In the genomic region with DNA sequence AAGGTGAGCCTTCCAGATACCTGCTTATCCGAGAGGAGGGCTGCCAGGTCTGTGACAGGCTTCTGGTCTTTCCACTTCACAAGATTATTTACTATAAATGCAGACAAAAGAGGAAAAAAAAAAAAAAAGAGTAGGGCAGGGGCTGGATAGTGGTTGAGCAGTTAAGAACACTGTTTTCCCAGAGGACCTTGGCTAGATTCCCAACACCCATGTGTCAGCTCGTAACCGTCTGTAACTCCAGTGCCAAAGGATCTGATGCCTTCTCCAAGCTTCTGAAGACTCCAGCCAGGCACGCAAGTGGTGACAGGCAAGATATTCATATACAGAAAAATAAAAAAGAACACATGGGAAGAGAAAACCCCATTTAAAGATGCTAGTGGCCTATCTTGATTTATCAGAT, we compare ENCODE assay signal across 31 mouse cellular contexts. TPM values are rescaled to one million over a fixed set of nuclear protein-coding genes. Genes with fewer than 3 reads are reported as not detected.
DNase-seq lines count a peak whose midpoint lies in the region; ATAC-seq and TF ChIP-seq lines count a peak whose summit lies in the region.
"Had no signal": no experiment of that assay in that cellular context is flagged by ENCODE, and none has a peak within 500 bp of the region (broad histone marks: within the 10 kb centered on the region; RNA-seq: fewer than 3 reads in every experiment).

No protein-coding gene starts in this region.

- H3K36me3 ChIP-seq in forebrain, embryonic 14.5 days (ENCODE audit: control insufficient read depth, insufficient read depth, low read length): 0 out of 2 replicates have a peak, but pooled peaks cover 3% of the 10 kb centered on the region
- no peaks in the 10 kb centered on the region; the same call in 1 of the 2 replicates for H3K36me3 ChIP-seq in forebrain, embryonic 12.5 days (replicated peaks)
- H3K36me3 ChIP-seq in liver, adult 2 months (ENCODE audit: control insufficient read depth, insufficient read depth, low read length): peaks cover 20% of the 10 kb centered on the region
- peaks cover 7% of the 10 kb centered on the region; the same call in 1 of the 2 replicates for H3K36me3 ChIP-seq in liver, embryonic 12.5 days

- no peak for ATAC-seq in forebrain, embryonic 14.5 days
- ATAC-seq in forebrain, embryonic 12.5 days (ENCODE audit: low FRiP score): no peak
- ATAC-seq in liver, embryonic 12.5 days: no peak
- ATAC-seq: CD4-positive, CD25-positive, alpha-beta regulatory T cell, adult 4 months; hindbrain, postnatal 0 days; intestine, embryonic 16.5 days; midbrain, embryonic 16.5 days had no signal

- TF ChIP-seq CTCF in liver, adult 2 months (IDR thresholded peaks at IDR 0.05; ENCODE audit: low read depth, low read length): no peak

- DNase-seq in adrenal gland, postnatal 10 days: peak; percentile 51
- DNase-seq in adrenal gland, postnatal 4 days (ENCODE audit: low spot score in 2 of 2): no peak
- peak; percentile 43 for DNase-seq in forebrain, embryonic 14.5 days (ENCODE audit: low spot score)
- DNase-seq in liver, adult 2 months (ENCODE audit: extremely low read depth, low read depth, low spot score): peak; percentile 30
- DNase-seq in lung, postnatal 4 days: no peak
- DNase-seq: gastrocnemius, postnatal 10 days; kidney, adult 9 months; kidney, postnatal 14 days; left cerebral cortex, postnatal 4 days; right cerebral cortex, postnatal 4 days; thymus, adult 18-20 months; thymus, postnatal 4 days had no signal

- no peaks in the 10 kb centered on the region for H3K9me3 ChIP-seq in forebrain, embryonic 14.5 days (replicated peaks; ENCODE audit: control insufficient read depth, low read length)
- H3K9me3 ChIP-seq in forebrain, embryonic 12.5 days: no peaks in the 10 kb centered on the region
- H3K9me3 ChIP-seq in liver, embryonic 12.5 days (replicated peaks): no peaks in the 10 kb centered on the region
- H3K9me3 ChIP-seq: limb, embryonic 15.5 days; midbrain, embryonic 10.5 days had no signal

- peaks cover 12% of the 10 kb centered on the region; the same call in 1 of the 2 replicates for H3K4me1 ChIP-seq in forebrain, embryonic 14.5 days (ENCODE audit: control insufficient read depth, insufficient read depth, low read length)
- peaks cover 13% of the 10 kb centered on the region for H3K4me1 ChIP-seq in forebrain, embryonic 12.5 days
- H3K4me1 ChIP-seq in liver, adult 2 months (ENCODE audit: control insufficient read depth, insufficient read depth, low read length): no peaks in the 10 kb centered on the region
- H3K4me1 ChIP-seq in liver, embryonic 12.5 days: no peaks in the 10 kb centered on the region
- H3K4me1 ChIP-seq: limb, embryonic 15.5 days had no signal

- no peak overlapping the region for H3K9ac ChIP-seq in forebrain, embryonic 14.5 days (ENCODE audit: low read length)
- H3K9ac ChIP-seq in forebrain, embryonic 12.5 days: no peak overlapping the region
- no peak overlapping the region for H3K9ac ChIP-seq in liver, adult 2 months (ENCODE audit: low read depth, low read length)
- no peak overlapping the region for H3K9ac ChIP-seq in liver, embryonic 12.5 days
- H3K9ac ChIP-seq: limb, embryonic 15.5 days had no signal

- no peaks in the 10 kb centered on the region for H3K79me2 ChIP-seq in liver, adult 2 months (ENCODE audit: control insufficient read depth, insufficient read depth, low read length)

- no peak overlapping the region for H3K27ac ChIP-seq in forebrain, embryonic 14.5 days (ENCODE audit: low read depth, low read length)
- H3K27ac ChIP-seq in forebrain, embryonic 12.5 days: no peak overlapping the region
- no peak overlapping the region for H3K27ac ChIP-seq in liver, adult 2 months (replicated peaks; ENCODE audit: insufficient read depth, low read depth, low read length)
- H3K27ac ChIP-seq in liver, embryonic 12.5 days: no peak overlapping the region
- H3K27ac ChIP-seq: hindbrain, postnatal 0 days; limb, embryonic 15.5 days; midbrain, embryonic 10.5 days had no signal

- no peak for TF ChIP-seq POLR2A in liver, adult 2 months (IDR thresholded peaks at IDR 0.05; ENCODE audit: extremely low read depth, insufficient read depth, low read length)

- no peaks in the 10 kb centered on the region for H3K27me3 ChIP-seq in forebrain, embryonic 14.5 days (replicated peaks; ENCODE audit: control insufficient read depth, insufficient read depth, low read length)
- no peaks in the 10 kb centered on the region for H3K27me3 ChIP-seq in forebrain, embryonic 12.5 days
- H3K27me3 ChIP-seq in liver, adult 2 months (ENCODE audit: control insufficient read depth, insufficient read depth, low read length): no peaks in the 10 kb centered on the region
- no peaks in the 10 kb centered on the region for H3K27me3 ChIP-seq in liver, embryonic 12.5 days (replicated peaks)
- H3K27me3 ChIP-seq: limb, embryonic 15.5 days had no signal

- no peak overlapping the region for H3K4me2 ChIP-seq in forebrain, embryonic 14.5 days (ENCODE audit: low read length)
- H3K4me2 ChIP-seq in forebrain, embryonic 12.5 days: no peak overlapping the region
- no peak overlapping the region for H3K4me2 ChIP-seq in liver, embryonic 12.5 days
- H3K4me2 ChIP-seq: heart, embryonic 11.5 days; limb, embryonic 15.5 days had no signal

- WGBS in forebrain, embryonic 14.5 days: 61% methylated on average over 4 of the region's 4 CpGs
- 80% methylated on average over 4 of the region's 4 CpGs for WGBS in forebrain, embryonic 12.5 days
- 53% methylated on average over 4 of the region's 4 CpGs for WGBS in liver, adult 2 months
- 73% methylated on average over 4 of the region's 4 CpGs for WGBS in liver, embryonic 12.5 days (ENCODE audit: insufficient replicate concordance)

- no peak overlapping the region for H3K4me3 ChIP-seq in forebrain, embryonic 14.5 days (ENCODE audit: low read depth, low read length)
- H3K4me3 ChIP-seq in forebrain, embryonic 12.5 days (replicated peaks): no peak overlapping the region
- no peak overlapping the region for H3K4me3 ChIP-seq in liver, adult 2 months (ENCODE audit: insufficient read depth, low read depth, low read length)
- no peak overlapping the region for H3K4me3 ChIP-seq in liver, embryonic 12.5 days
- H3K4me3 ChIP-seq: limb, embryonic 15.5 days; midbrain, embryonic 10.5 days; myocyte had no signal

RNA-seq across cellular contexts. Expression of gene Cldn12, which starts 11.4 kb away (rescaled TPM):
- total RNA-seq in adrenal gland, postnatal 10 days (2021): 10 to 100 TPM; 23.6 to 25.3 TPM
- 10 to 100 TPM; 21.3 to 23.6 TPM for total RNA-seq in adrenal gland, postnatal 4 days (2021)
- polyA plus RNA-seq in forebrain, embryonic 14.5 days (2014; fragmentation: Nextera tagmentation; extraction: Ambion mirVana): 16.4 and 17.6 TPM in 2 replicates
- 32.0 and 36.4 TPM in 2 replicates for polyA plus RNA-seq in forebrain, embryonic 12.5 days (2016; fragmentation: Nextera tagmentation; extraction: Ambion mirVana)
- 66.4 and 76.7 TPM in 2 replicates for total RNA-seq in liver, adult 2 months (2014; rRNA removed)
- 56.0 and 60.0 TPM in 2 replicates for polyA plus RNA-seq in liver, adult 2 months (2012; rRNA removed)
- 10.0 and 10.8 TPM in 2 replicates for polyA plus RNA-seq in liver, embryonic 12.5 days (2016; fragmentation: Nextera tagmentation; extraction: Ambion mirVana)

RNA-seq across cellular contexts. Expression of gene 1700015F17Rik, which starts 24.4 kb away (rescaled TPM):
- total RNA-seq in adrenal gland, postnatal 10 days (2021): not detected
- total RNA-seq in adrenal gland, postnatal 4 days (2021): not detected
- not detected in 2 replicates for polyA plus RNA-seq in forebrain, embryonic 14.5 days (2014; fragmentation: Nextera tagmentation; extraction: Ambion mirVana)
- polyA plus RNA-seq in forebrain, embryonic 12.5 days (2016; fragmentation: Nextera tagmentation; extraction: Ambion mirVana): not detected in 2 replicates
- not detected in 2 replicates for total RNA-seq in liver, adult 2 months (2014; rRNA removed)
- polyA plus RNA-seq in liver, adult 2 months (2012; rRNA removed): not detected in 2 replicates
- polyA plus RNA-seq in liver, embryonic 12.5 days (2016; fragmentation: Nextera tagmentation; extraction: Ambion mirVana): not detected in 2 replicates
- total RNA-seq: common myeloid progenitor, adult 5-6 weeks; gastrocnemius, postnatal 10 days; hindbrain, postnatal 0 days; layer of hippocampus, adult 18-20 months; layer of hippocampus, postnatal 14 days; left cerebral cortex, postnatal 4 days had no signal
- polyA plus RNA-seq: CD4-positive, CD25-positive, alpha-beta regulatory T cell, adult 4 months; forebrain, embryonic 11.5 days; heart, embryonic 11.5 days; heart, postnatal 0 days; hindbrain, embryonic 11.5 days; hindbrain, postnatal 0 days; intestine, embryonic 16.5 days; limb, embryonic 15.5 days; liver, embryonic 16.5 days; lung, embryonic 16.5 days; midbrain, embryonic 10.5 days; midbrain, embryonic 16.5 days; myocyte; stomach, embryonic 16.5 days had no signal

RNA-seq across cellular contexts. Expression of gene Gtpbp10, which starts 56.0 kb away (rescaled TPM):
- total RNA-seq in adrenal gland, postnatal 10 days (2021): 10 to 100 TPM; 14.9 to 16.7 TPM
- total RNA-seq in adrenal gland, postnatal 4 days (2021): 10 to 100 TPM; 22.8 to 23.8 TPM
- polyA plus RNA-seq in forebrain, embryonic 14.5 days (2014; fragmentation: Nextera tagmentation; extraction: Ambion mirVana): 29.6 and 32.8 TPM in 2 replicates
- 36.7 and 37.7 TPM in 2 replicates for polyA plus RNA-seq in forebrain, embryonic 12.5 days (2016; fragmentation: Nextera tagmentation; extraction: Ambion mirVana)
- total RNA-seq in liver, adult 2 months (2014; rRNA removed): 17.5 and 20.1 TPM in 2 replicates
- 2.2 and 2.6 TPM in 2 replicates for polyA plus RNA-seq in liver, adult 2 months (2012; rRNA removed)
- polyA plus RNA-seq in liver, embryonic 12.5 days (2016; fragmentation: Nextera tagmentation; extraction: Ambion mirVana): 14.6 and 15.7 TPM in 2 replicates

Comparison
In these comparisons a context has a peak if more than half of its experiments do, and no peak if none do; other contexts are left out.
1. DNase-seq: peak in adrenal gland, postnatal 10 days (single experiment), forebrain, embryonic 14.5 days (single experiment) and liver, adult 2 months (single experiment); none in adrenal gland, postnatal 4 days (0 of 2) and lung, postnatal 4 days (0 of 2).